Mouse (Mus musculus) adrenal gland (tissue): Measurements from ENCODE around the gene Lpp.

Experiments used
- intact Hi-C: fragments of 180-260 bp; cut with DNase I; formaldehyde crosslinking; loops from one replicate; pipeline ENCODE4 v1.15.1; 2025

Gene Lpp

GRCm38 (mm10) chr16:24914393-24914751, 521.1 kb downstream of the Lpp start:
- intact Hi-C loops = loop anchor here (5.0 kb wide), 1 partner anchor 143 kb away; no protein-coding TSS in a partner anchor

DNA sequence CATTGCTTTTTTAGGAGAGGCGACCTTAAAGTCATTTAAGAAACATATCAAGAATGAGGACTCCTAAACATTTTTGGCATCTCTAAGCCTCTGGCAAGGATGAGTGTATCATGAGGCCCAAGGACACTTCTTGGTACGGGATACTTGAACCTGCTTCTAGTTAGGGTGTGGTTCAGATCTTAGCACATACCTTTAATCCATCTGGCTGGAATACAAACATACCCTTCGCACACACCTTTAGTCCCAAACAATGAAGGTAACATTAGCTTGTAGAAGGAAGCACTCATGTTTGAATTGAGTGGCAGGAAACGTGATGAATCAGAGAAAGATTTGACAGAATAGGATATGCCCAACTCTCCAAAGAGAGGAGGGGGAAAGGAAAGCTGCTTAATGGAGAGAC, 522.2 kb downstream of the Lpp start:
- intact Hi-C loops = no loop called here

- intact Hi-C loops = no loop called here
Measured at GRCm38 (mm10) chr16:24919349-24920012, 526.2 kb downstream of the Lpp start.

DNA sequence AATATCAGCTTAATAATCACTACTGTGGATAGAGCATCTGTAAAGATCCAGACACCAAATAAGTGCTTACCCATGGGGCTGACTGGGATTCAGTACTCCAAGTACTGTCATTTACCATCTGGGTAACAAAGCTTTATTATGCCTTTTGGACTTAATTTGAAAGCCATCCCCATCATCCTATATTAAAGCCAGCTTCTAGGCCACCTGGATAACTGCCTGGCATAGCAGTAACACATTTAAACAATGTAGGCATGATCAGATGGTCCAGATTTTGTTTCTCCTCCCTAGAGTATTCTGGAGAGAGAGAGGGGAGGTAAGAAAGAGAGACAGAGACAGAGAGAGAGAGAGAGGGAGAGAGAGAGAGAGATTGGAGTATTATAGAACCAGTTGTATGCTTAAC, 536.8 kb downstream of the Lpp start:
- intact Hi-C loops = loop anchor here (10.0 kb wide), 1 partner anchor 945 kb away; the partner anchor contains the start of genes Bcl6 and Gm37419

- intact Hi-C loops = loop anchor here (10.0 kb wide), 1 partner anchor 946 kb away; the partner anchor contains the start of genes Bcl6 and Gm37419
Measured at GRCm38 (mm10) chr16:24930621-24931020, 537.3 kb downstream of the Lpp start.

GRCm38 (mm10) chr16:24932816-24933215, 539.5 kb downstream of the Lpp start:
- intact Hi-C loops = loop anchor here (10.0 kb wide), 1 partner anchor 948 kb away; the partner anchor contains the start of genes Bcl6 and Gm37419

- intact Hi-C loops = loop anchor here (10.0 kb wide), 1 partner anchor 949 kb away; the partner anchor contains the start of genes Bcl6 and Gm37419
Measured at GRCm38 (mm10) chr16:24933691-24934090, 540.4 kb downstream of the Lpp start.

- intact Hi-C loops = no loop called here
Measured at GRCm38 (mm10) chr16:24941306-24942160, 548.2 kb downstream of the Lpp start.

DNA sequence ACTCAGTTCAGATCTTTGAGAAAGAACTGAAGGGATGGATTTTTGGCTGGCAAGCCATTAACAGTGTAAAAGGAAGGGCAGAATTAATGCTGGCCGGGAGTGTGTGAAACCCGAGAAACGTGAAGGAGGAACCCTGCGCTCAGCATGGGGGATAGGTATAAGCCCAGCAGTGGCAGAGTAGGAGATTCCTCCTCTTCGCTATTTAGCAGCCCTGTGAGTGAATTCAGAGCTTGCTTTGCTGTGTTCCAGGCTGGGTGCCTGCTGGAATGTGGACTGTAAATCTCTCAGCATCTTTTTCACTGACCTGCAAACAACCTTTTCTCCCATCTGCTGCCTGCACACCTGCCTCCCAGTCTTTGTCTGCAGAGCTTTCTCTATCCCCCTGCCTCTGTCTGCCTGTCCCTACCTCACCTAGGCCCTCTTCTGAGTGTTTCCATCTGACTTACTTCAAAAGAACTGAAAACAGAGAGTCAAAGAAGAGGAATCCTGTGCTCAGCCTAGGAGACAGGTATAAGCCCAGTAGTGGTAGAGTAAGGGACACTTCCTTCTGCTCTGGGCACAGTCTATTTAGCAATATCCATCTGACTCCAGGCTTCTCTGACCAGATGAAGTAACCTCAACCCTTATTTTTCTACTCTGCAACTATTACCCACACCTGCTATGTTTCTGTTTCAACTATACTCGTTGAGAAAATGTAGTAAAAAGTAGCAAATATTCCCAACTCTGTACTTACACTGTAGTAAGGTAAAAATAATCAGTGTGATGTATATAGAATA, 550.4 kb downstream of the Lpp start:
- intact Hi-C loops = no loop called here

DNA sequence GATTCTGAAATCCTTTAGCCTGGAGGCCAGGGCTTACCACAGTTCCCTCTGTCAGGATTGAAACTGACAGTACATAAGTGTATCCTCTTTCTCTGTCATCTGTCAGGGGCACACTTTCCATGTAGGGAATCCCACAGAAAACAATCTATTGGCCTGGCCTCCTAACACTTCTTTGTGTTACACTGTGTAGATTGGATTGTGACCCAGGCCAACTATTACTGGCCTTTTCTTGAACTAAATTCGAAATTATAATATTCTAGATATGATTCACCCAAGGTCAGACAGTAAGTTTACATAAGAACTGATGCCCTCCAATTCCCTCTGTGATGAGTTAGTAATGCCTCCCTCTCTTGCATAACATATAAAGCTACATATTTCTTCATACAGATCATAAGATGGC, 553.0 kb downstream of the Lpp start:
- intact Hi-C loops = no loop called here

DNA sequence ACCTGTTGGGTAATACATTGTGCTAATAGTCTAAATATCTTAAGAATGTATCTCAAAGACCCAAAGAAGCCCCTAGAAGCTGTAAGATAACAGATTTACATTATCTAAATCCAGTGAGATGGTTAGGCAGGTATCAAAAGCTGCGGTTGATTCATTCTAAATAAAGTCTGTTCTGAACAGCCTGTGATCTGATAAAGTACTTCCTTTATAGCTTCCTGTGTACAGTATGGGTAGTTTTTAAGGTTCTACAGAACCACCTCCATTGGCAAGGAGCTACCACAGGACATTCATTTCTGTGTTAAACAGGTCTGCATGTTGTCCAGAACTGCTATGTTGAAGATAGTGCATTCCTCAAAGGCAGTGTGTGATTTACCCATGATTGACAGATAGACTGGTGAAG, 554.2 kb downstream of the Lpp start:
- intact Hi-C loops = no loop called here

- intact Hi-C loops = no loop called here
Measured at GRCm38 (mm10) chr16:24948091-24948690, 554.9 kb downstream of the Lpp start.

DNA sequence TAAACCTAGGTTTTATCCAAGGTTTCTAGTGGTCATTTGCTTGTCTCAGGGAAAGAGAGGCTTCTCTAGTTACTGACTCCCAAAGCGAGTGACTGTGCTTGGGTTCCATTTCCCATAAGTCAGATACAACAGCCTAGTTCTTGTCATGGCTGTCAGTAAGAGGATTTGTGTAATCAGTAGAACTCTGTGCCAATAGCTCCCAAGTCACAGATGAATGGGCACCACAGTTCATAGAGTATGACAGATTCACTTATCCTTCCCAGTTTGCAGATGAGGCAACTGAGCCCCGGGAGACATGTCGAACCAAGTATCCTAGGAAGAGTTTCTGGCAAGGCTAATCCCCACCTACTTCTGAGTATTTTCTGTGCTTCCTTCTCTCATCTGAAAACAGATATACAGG, 556.0 kb downstream of the Lpp start:
- intact Hi-C loops = no loop called here

DNA sequence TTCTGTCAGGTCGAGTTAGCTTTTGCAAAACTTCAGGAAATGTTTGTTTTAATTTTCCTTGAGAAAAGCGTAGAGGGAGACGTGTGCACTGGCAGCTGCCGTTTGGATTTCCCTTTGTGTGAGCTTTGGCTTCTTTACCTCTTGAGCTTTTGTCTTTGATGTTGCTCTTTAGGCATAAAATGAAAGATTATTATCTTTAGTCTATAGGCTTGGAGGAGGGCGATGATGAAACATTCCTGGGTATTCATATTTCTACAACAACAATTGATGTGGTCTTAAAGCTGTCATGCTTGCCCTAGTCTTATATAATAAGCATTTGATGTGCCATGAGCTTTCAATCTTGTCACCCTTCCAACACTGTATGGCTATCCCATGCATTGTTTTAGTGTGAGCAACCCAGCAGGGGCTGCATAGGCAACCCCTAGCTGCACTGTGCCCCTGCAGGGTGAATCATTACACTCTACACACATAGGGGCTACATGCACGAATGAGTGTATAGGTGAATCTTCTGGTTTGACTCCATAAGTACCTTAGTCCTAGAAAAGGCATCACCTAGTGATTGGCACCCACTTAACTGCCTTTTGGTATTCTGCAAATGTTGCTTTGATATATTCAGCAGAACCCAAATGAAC, 556.9 kb downstream of the Lpp start:
- intact Hi-C loops = no loop called here

DNA sequence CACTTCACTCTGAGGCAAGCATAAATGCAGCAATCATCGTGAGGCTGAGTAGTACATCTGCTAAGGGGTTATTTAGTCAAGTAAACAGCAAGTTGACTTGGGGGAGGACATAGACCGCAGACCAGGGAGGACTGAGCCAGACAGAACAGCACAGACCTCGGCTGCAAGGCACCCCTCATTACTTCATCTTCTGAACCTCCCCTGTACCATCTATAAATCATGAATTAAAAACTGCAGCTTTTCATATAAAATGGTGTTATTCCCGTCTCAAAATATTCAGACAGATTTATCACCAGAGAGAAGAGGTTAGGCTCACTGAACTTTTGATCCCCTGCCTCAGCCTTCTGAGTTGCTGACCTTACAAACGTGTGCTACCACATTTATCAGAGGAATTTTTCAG, 558.6 kb downstream of the Lpp start:
- intact Hi-C loops = no loop called here

DNA sequence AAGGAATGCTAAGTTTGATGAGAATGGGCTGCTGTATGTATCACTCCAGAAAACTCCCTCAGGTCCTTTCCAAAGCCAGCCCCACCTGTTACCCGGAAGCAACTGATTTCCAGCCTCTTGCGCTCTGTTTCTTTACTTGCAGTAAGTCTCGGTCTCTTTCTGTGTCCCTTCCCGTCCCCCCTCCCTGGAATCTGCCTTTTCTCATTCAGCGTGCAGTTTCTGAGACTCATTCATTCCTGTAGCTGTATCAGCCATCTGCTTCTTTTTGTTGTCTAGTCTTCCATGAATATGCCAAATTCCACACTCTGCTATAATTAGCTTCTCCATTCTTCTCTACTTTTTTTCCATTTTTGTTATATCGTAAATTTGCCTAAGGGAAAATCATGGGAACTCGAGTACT, 561.7 kb downstream of the Lpp start:
- intact Hi-C loops = no loop called here

GRCm38 (mm10) chr16:24958661-24959060, 565.4 kb downstream of the Lpp start:
- intact Hi-C loops = no loop called here

DNA sequence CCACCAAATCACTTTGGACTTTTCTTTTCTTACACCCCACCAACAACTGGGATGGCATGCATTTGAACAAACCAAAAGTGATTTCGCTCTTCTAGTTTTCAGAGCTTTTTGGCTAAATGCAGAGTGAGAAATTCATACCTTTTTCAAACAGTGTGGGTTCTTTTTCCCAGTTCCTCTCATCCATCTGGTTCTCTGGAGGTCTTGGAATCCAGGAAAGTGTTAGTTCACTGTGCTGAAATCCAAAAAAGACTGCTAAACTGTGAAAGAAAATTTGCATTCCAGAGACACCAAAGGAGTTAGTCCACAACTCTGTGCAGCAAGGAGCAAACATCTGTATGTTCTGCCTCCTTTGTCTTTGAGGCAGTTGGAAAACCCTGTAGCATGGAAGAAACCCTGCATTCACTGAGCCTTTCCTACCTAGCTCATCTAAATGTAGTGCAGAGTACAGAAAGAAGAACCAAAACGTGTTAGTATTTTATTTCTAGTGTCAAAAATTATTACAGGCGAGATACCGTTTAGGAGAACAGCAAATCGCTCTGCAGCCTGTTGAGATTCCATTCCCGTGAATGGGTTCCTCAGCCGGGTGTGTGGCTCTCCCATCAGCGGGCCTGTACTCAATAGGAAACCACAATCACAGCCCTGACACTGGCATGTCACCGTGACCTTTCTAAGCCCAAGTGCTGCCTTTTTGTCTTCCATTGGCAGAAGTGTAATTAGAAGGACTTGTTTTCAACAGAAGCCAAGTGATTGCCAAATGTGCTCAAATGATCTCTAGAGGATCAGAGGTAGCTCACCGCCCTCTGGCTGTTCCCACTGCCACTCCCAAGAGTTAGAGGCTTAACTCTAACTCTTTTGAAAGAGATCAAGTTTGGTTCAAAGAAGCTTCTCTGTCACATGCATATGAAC, 567.8 kb downstream of the Lpp start:
- intact Hi-C loops = no loop called here

DNA sequence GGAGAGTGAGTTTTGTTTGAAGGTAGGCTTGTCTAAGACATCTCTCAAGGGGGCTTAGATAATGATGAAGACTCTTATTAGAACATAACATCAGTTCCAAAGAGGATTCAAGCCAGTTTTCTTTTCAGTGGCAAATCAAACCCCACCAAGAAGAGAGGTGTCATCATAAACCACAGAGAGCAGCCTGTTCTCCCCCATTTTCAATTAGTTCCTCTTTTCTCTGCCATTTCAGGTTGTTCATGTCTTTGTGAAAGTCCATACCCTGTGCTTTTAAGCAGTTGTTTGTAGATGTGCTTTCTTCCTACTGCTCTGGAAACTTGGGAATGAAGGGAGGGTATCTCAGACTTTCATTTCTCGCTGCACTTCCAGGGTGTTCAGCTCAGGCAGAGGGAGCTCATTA, 571.0 kb downstream of the Lpp start:
- intact Hi-C loops = no loop called here

DNA sequence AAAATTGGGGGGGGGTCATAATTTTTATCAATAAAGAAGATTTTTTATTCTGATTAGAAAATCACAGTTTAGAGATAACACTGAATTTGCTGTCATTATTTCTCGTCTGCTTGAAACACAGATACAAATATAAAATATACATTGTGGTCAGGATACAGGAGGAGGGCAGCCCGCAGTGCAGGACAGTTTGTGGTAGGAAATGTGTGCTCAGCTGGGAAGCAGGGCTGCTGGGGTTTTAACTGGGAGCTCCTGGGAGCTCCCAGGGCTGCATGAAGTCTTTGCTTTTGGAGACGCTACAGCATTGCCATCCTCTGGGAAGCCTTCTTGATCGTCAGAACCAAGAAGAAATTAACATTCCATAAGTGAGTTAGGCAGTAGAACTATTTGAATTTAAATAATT, 571.8 kb downstream of the Lpp start:
- intact Hi-C loops = no loop called here
